9 mouse cellular contexts compared by ENCODE assay signal in the genomic region with DNA sequence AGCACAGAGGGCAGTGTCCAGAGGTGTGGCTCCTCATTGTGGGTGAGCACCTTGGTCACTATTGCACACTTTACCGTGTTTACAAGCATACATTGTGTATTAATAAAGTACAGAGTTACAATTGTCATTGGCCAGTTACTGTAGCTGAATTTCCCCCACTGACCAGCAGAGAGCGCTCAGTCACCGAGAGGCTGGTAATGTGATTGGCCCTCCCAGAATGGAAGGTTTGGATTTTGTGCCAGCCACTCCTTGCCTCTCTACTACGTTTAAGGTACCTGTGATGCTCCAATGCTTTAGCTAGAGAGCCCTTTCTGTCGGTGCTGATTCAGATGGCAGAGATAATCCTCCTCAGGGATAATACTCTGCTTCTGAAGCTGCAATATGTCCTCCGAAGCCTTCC. TPM values are rescaled to one million over a fixed set of nuclear protein-coding genes. Genes with fewer than 3 reads are reported as not detected.
DNase-seq lines count a peak whose midpoint lies in the region; ATAC-seq and TF ChIP-seq lines count a peak whose summit lies in the region.
"Had no signal": no experiment of that assay in that cellular context is flagged by ENCODE, and none has a peak within 500 bp of the region (broad histone marks: within the 10 kb centered on the region; RNA-seq: fewer than 3 reads in every experiment).

No protein-coding gene starts in this region.

- TF ChIP-seq CTCF in CH12.LX (conservative IDR thresholded peaks at IDR 0.05 in 1 of 2, IDR thresholded peaks at IDR 0.05 in 1 of 2; ENCODE audit: low read depth in 2 of 2, low read length in 2 of 2) (peak; percentile 96 to 99), Patski (IDR thresholded peaks at IDR 0.05) (peak; percentile 96)

- H3K4me1 ChIP-seq in CH12.LX (ENCODE audit: control insufficient read depth in 1 of 2, insufficient read depth in 2 of 2): peaks cover 4 to 16% of the 10 kb centered on the region in 2 experiments; a peak in 3 of 4 replicates

- in situ Hi-C loops in CH12.LX (cut with MboI; ENCODE audit: low pct_ligation_motif_present, low pct_unique_long_range_greater_than_20kb, low sequenced_read_pairs): no loop called here
- in situ Hi-C loops in Patski (cut with MboI; ENCODE audit: low pct_unique_long_range_greater_than_20kb): loop anchor here (5.0 to 10.0 kb wide), 2 partner anchors 201 to 403 kb away; no protein-coding TSS in a partner anchor

- intact Hi-C loops in gastrocnemius, postnatal 36 days (cut with DNase I): no loop called here

- no peak overlapping the region for H3K4me2 ChIP-seq in CH12.LX (ENCODE audit: insufficient read depth, low read depth, poor library complexity, severe bottlenecking)
- H3K4me2 ChIP-seq: limb, embryonic 12.5 days had no signal

- H3K9ac ChIP-seq in CH12.LX (ENCODE audit: insufficient read depth, low read depth): no peak overlapping the region
- H3K9ac ChIP-seq: limb, embryonic 12.5 days had no signal

- CTCF ChIA-PET in Patski (lab: Charles Lee): interaction anchor here (0.5 to 2.0 kb wide), 14 partner anchors 9 to 414 kb away, joined by 3 to 12 read pairs (median 3); a partner anchor contains a TSS

- no peak; the same call in none of the 2 replicates for TF ChIP-seq RAD21 in CH12.LX (IDR thresholded peaks at IDR 0.05; ENCODE audit: low read depth, low read length)

- TF ChIP-seq EP300 in CH12.LX (IDR thresholded peaks at IDR 0.05; ENCODE audit: low read length): no peak

- H3K36me3 ChIP-seq in CH12.LX (replicated peaks in 1 of 2; ENCODE audit: control insufficient read depth in 1 of 2, insufficient read depth in 1 of 2, low read length in 1 of 2): peaks cover 0 to 25% of the 10 kb centered on the region in 2 experiments
- H3K36me3 ChIP-seq: limb, embryonic 12.5 days had no signal

- H3K27ac ChIP-seq in CH12.LX (ENCODE audit: insufficient read depth, low read depth): no peak overlapping the region
- H3K27ac ChIP-seq: limb, embryonic 12.5 days had no signal

- POLR2A ChIA-PET in Patski (lab: Charles Lee): no interaction called here

- no peak for TF ChIP-seq POLR2A in CH12.LX (IDR thresholded peaks at IDR 0.05; ENCODE audit: low read depth, low read length)

- DNase-seq in CH12.LX (ENCODE audit: extremely low read depth): peak; percentile 63
- DNase-seq in Patski (ENCODE audit: low read depth, low spot score): peak; percentile 7
- DNase-seq in cerebellum, postnatal 14 days: peak; percentile 87 to 90
- peak; percentile 52 to 58 for DNase-seq in gastrocnemius, postnatal 36 days
- peak; percentile 44 to 76 for DNase-seq in layer of hippocampus, adult 8-10 months (ENCODE audit: low spot score in 2 of 2)
- peak; percentile 65 for DNase-seq in lung, postnatal 25 days (ENCODE audit: low spot score)
- DNase-seq in right cerebral cortex, postnatal 4 days: peak; percentile 78

- H3K79me2 ChIP-seq in CH12.LX (replicated peaks; ENCODE audit: control insufficient read depth, extremely low read depth, insufficient read depth, poor library complexity, severe bottlenecking): no peaks in the 10 kb centered on the region

- H3K27me3 ChIP-seq in CH12.LX (replicated peaks) (no peaks in the 10 kb centered on the region), Patski (no peaks in the 10 kb centered on the region)
- H3K27me3 ChIP-seq: limb, embryonic 12.5 days had no signal

- dilution Hi-C loops in CH12.LX (cut with MboI; ENCODE audit: extremely low pct_ligation_motif_present, extremely low pct_unique_long_range_greater_than_20kb, low sequenced_read_pairs): no loop called here

- H3K9me3 ChIP-seq in CH12.LX (replicated peaks; ENCODE audit: low read length): no peaks in the 10 kb centered on the region
- H3K9me3 ChIP-seq: limb, embryonic 12.5 days had no signal

- no peak for ATAC-seq in Patski
- no peak; the same call in 1 of the 2 replicates for ATAC-seq in erythroblast, adult 5-6 weeks (replicated peaks; ENCODE audit: low FRiP score, poor library complexity, severe bottlenecking)

- no peak overlapping the region for H3K4me3 ChIP-seq in CH12.LX (replicated peaks in 1 of 3; ENCODE audit: low read depth in 2 of 3, low read length in 2 of 3, poor library complexity in 1 of 3)
- H3K4me3 ChIP-seq: limb, embryonic 12.5 days had no signal

TF ChIP-seq in CH12.LX, 34 proteins besides CTCF, POLR2A, EP300 and RAD21:
- peak; percentile 85 for TF ChIP-seq ZC3H11A (IDR thresholded peaks at IDR 0.05; ENCODE audit: low read depth, low read length)
- TF ChIP-seq IRF4 (IDR thresholded peaks at IDR 0.05; ENCODE audit: low read depth, low read length): peak; percentile 46; the same call in 1 of the 2 replicates
- TF ChIP-seq UBTF (IDR thresholded peaks at IDR 0.05; ENCODE audit: low read depth, low read length): no peak
- TF ChIP-seq SMC3 (IDR thresholded peaks at IDR 0.05; ENCODE audit: low read depth, low read length): peak; percentile 95
- TF ChIP-seq ZMIZ1 (IDR thresholded peaks at IDR 0.05; ENCODE audit: low read depth, low read length): no peak

RNA-seq across cellular contexts. Expression of a gene that starts 38.2 kb away (rescaled TPM):
- total RNA-seq in CH12.LX (2012; rRNA removed) (33.5 and 35.2 TPM in 2 replicates), CH12.LX (2014; rRNA removed) (31.8 and 39.2 TPM in 2 replicates)
- polyA plus RNA-seq in CH12.LX (2012; ENCODE audit: insufficient read length, low read depth) (57.9 and 61.3 TPM in 2 replicates), Patski (2021) (64.8 TPM)
- 10 to 100 TPM; 23.3 to 29.4 TPM for total RNA-seq in gastrocnemius, postnatal 36 days (2021)
- 10 to 100 TPM; 30.2 to 39.8 (median 35.9) TPM for total RNA-seq in layer of hippocampus, adult 8-10 months (2022)
- 3.8 and 6.1 TPM in 2 replicates for total RNA-seq in erythroblast, adult 5-6 weeks (2015; ENCODE audit: low replicate concordance)
- total RNA-seq in erythroblast, adult 5-6 weeks (2017; ENCODE audit: low replicate concordance): 5.3 and 9.5 TPM in 2 replicates

RNA-seq across cellular contexts. Expression of a gene that starts 38.7 kb away (rescaled TPM):
- total RNA-seq in CH12.LX (2012; rRNA removed): not detected in 2 replicates
- total RNA-seq in CH12.LX (2014; rRNA removed): not detected in 2 replicates
- 0.20 TPM in 1 of 2 replicates, not detected in the other for polyA plus RNA-seq in CH12.LX (2012; ENCODE audit: insufficient read length, low read depth)
- 1.9 TPM for polyA plus RNA-seq in Patski (2021)
- total RNA-seq in gastrocnemius, postnatal 36 days (2021): 1 to 10 TPM; 3.7 to 6.3 TPM
- 1 to 10 TPM in 3 of 4 experiments, under 1 TPM in 1; 0.68 to 2.1 (median 1.3) TPM for total RNA-seq in layer of hippocampus, adult 8-10 months (2022)
- not detected in 2 replicates for total RNA-seq in erythroblast, adult 5-6 weeks (2015; ENCODE audit: low replicate concordance)
- not detected in 2 replicates for total RNA-seq in erythroblast, adult 5-6 weeks (2017; ENCODE audit: low replicate concordance)

Comparison
In these comparisons a context has a peak if more than half of its experiments do, and no peak if none do; other contexts are left out.
1. DNase-seq: peak in every context shown above with its lines; median percentile 88 in cerebellum, postnatal 14 days; 78 in right cerebral cortex, postnatal 4 days; 65 in lung, postnatal 25 days; 63 in CH12.LX; 60 in layer of hippocampus, adult 8-10 months; 55 in gastrocnemius, postnatal 36 days; 7 in Patski.